Mouse (Mus musculus): ENCODE results near the gene Alkbh7. TPM values are rescaled to one million over a fixed set of nuclear protein-coding genes. Genes with fewer than 3 reads are reported as not detected.

The Alkbh7 gene
- polyA plus RNA-seq, 1 experiment from 2014 or later, result 28.7 TPM

DNA sequence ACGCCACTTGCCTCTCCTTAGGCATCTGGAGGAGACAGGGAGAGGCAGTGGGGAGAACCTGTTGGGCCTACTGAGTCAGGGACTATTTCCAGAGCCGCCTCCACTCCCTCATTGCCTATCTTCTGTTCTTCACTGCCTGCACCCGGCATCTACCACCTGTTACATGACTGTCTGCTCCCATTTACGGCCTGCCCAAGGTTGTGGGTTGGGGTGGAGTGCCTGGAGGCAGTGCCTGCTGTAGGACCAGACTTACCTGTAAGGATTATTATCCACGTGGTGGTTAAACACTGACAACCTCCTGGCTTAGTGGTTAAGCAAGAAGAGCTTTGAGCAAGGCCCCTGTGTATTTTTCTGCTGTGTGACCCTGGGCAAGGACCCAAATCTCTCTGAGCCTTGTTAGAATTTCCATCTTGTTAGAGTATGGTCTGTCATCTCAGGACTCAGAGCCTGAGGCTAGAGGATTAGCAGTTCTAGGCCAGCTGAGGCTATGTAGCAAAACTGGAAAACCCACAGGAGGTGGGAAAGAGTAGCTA, 22.4 kb upstream of the Alkbh7 start:
- peak; percentile 56; the same call in 1 of the 2 replicates for ATAC-seq (ENCODE audit: low FRiP score, low TSS enrichment)

DNA sequence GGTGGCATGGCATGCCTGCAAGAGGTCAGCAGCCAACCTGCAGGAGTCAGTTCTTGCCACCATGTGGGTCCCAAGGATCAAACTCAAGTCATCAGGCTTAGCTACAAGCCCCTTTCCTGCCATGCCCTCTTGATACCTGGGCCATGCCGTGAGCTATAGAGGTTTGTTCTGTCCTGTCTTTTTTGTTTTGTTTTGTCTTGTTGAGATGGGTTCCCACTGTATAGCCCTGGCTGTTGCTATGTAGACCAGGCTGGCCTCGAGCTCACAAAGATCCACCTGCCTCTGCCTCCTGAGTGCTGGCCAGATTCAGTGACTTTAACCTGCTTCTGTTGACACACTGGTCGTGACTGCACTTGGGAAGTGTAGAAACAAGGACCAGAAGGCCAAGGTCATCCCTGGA, 21.7 kb upstream of the Alkbh7 start:
- Histone ChIP-seq H3K9ac (ENCODE audit: low read length) (no peak overlapping the region), H3K4me3 (ENCODE audit: low read depth, low read length) (no peak overlapping the region), H3K9me3 (ENCODE audit: control insufficient read depth, low read length) (no peaks in the 10 kb centered on the region), H3K27ac (replicated peaks) (no peak overlapping the region), H3K4me2 (replicated peaks; ENCODE audit: low read depth) (no peak overlapping the region), H3K36me3 (ENCODE audit: control insufficient read depth, insufficient read depth, low read length) (no peaks in the 10 kb centered on the region), H3K4me1 (replicated peaks; ENCODE audit: control insufficient read depth, insufficient read depth) (no peaks in the 10 kb centered on the region), H3K27me3 (ENCODE audit: control insufficient read depth, insufficient read depth, low read length) (no peaks in the 10 kb centered on the region)
- TF ChIP-seq CTCF (IDR thresholded peaks at IDR 0.05; ENCODE audit: low read depth) (no peak), EP300 (optimal IDR thresholded peaks at IDR 0.05) (no peak)
- WGBS, result 73% methylated on average over 3 of the region's 3 CpGs
- ATAC-seq (ENCODE audit: low FRiP score, low TSS enrichment) (no peak), DNase-seq (ENCODE audit: low spot score) (peak; percentile 3)

More for the DNA sequence above, 22.4 kb upstream of the Alkbh7 start:
- H3K4me1 ChIP-seq (replicated peaks; ENCODE audit: control insufficient read depth, insufficient read depth), result no peaks in the 10 kb centered on the region
- no peak overlapping the region for H3K4me3 ChIP-seq (ENCODE audit: low read depth, low read length)
- H3K9ac ChIP-seq (ENCODE audit: low read length), result no peak overlapping the region
- H3K9me3 ChIP-seq (ENCODE audit: control insufficient read depth, low read length), result no peaks in the 10 kb centered on the region
- no peak overlapping the region for H3K4me2 ChIP-seq (replicated peaks; ENCODE audit: low read depth)
- H3K36me3 ChIP-seq (ENCODE audit: control insufficient read depth, insufficient read depth, low read length), result no peaks in the 10 kb centered on the region
- peak; percentile 12 for DNase-seq (ENCODE audit: low spot score)
- no peak for TF ChIP-seq CTCF (IDR thresholded peaks at IDR 0.05; ENCODE audit: low read depth)
- no peak for TF ChIP-seq EP300 (optimal IDR thresholded peaks at IDR 0.05)
- 63% methylated on average over 5 of the region's 5 CpGs for WGBS
- H3K27me3 ChIP-seq (ENCODE audit: control insufficient read depth, insufficient read depth, low read length), result no peaks in the 10 kb centered on the region
- H3K27ac ChIP-seq (replicated peaks), result no peak overlapping the region

DNA sequence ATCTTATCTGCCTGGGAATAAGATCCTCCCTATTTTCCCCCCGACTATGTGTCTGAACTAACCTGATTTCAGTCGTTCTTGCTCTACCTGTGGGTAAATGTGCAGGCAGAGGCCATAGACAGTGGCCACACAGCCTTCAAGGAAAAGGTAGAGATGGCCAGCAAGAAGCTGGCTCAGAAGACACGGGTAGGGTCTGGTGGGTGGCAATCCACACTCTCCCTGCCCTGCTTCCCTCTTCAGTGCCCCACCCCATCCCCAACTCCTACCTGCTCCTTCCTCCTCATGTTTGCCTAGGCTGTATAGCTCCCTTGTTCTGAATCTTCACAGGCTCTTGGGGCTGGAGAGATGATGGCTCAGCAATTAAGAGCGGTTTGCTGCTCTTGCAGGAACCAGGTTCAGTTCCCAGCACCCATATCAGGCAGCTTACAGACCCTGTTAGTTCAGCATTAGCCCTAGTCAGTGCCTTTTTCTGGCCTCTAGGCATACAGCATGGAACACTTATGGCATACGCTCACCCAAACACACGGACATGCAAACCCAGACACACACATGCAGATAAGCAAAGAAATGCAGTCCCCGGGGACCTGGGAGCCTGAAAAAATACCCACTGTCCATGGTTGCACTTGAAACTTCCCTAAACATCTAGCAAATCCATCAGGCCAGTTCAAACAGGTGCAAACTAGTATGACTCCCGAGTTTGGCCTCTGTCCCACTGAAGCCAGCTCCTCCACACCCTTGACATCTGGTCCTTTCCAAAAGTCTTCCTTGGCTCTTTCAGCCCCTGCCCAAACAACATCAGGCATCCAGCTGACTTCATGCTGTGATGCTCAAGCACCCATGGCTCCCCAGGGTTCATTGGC, 20.4 kb upstream of the Alkbh7 start:
- H3K4me1 ChIP-seq (replicated peaks; ENCODE audit: control insufficient read depth, insufficient read depth), result no peaks in the 10 kb centered on the region
- DNase-seq (ENCODE audit: low spot score), result peak; percentile 13
- H3K9me3 ChIP-seq (ENCODE audit: control insufficient read depth, low read length), result no peaks in the 10 kb centered on the region
- H3K4me2 ChIP-seq (replicated peaks; ENCODE audit: low read depth), result no peak overlapping the region
- no peak for TF ChIP-seq CTCF (IDR thresholded peaks at IDR 0.05; ENCODE audit: low read depth)
- no peak for TF ChIP-seq EP300 (optimal IDR thresholded peaks at IDR 0.05)
- H3K4me3 ChIP-seq (ENCODE audit: low read depth, low read length), result no peak overlapping the region
- ATAC-seq (ENCODE audit: low FRiP score, low TSS enrichment), result no peak
- 58% methylated on average over 8 of the region's 8 CpGs for WGBS
- H3K9ac ChIP-seq (ENCODE audit: low read length), result no peak overlapping the region
- H3K27ac ChIP-seq (replicated peaks), result no peak overlapping the region
- H3K36me3 ChIP-seq (ENCODE audit: control insufficient read depth, insufficient read depth, low read length), result no peaks in the 10 kb centered on the region
- H3K27me3 ChIP-seq (ENCODE audit: control insufficient read depth, insufficient read depth, low read length), result no peaks in the 10 kb centered on the region

DNA sequence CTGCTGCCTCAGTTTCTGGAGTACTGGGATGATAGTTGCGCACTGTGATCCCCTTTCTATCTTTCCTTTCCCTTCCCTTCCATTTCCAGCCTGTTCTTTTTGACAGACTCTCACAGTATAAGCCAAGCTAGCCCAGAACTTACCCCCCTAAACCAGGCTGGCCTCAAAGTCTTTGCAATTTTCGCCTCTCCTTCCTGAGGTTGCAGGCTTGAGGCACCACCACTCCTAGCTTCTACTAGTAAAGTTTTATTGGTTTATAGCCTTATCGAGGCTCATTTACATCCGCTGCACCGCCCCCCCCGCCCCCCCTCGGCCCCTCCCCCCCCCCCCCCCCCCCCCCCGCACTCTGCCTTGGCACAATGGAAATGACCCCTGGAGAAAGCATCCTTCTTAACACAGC, 17.6 kb upstream of the Alkbh7 start:
- no peak overlapping the region for H3K9ac ChIP-seq (ENCODE audit: low read length)
- DNase-seq (ENCODE audit: low spot score) (no peak), ATAC-seq (ENCODE audit: low FRiP score, low TSS enrichment) (no peak)
- H3K27me3 ChIP-seq (ENCODE audit: control insufficient read depth, insufficient read depth, low read length), result no peaks in the 10 kb centered on the region
- H3K4me2 ChIP-seq (replicated peaks; ENCODE audit: low read depth), result no peak overlapping the region
- no peaks in the 10 kb centered on the region for H3K36me3 ChIP-seq (ENCODE audit: control insufficient read depth, insufficient read depth, low read length)
- H3K4me1 ChIP-seq (replicated peaks; ENCODE audit: control insufficient read depth, insufficient read depth), result no peaks in the 10 kb centered on the region
- no peak overlapping the region for H3K4me3 ChIP-seq (ENCODE audit: low read depth, low read length)
- H3K9me3 ChIP-seq (ENCODE audit: control insufficient read depth, low read length), result no peaks in the 10 kb centered on the region
- 49% methylated on average over 5 of the region's 8 CpGs for WGBS
- no peak for TF ChIP-seq CTCF (IDR thresholded peaks at IDR 0.05; ENCODE audit: low read depth)
- no peak for TF ChIP-seq EP300 (optimal IDR thresholded peaks at IDR 0.05)
- H3K27ac ChIP-seq (replicated peaks), result no peak overlapping the region

DNA sequence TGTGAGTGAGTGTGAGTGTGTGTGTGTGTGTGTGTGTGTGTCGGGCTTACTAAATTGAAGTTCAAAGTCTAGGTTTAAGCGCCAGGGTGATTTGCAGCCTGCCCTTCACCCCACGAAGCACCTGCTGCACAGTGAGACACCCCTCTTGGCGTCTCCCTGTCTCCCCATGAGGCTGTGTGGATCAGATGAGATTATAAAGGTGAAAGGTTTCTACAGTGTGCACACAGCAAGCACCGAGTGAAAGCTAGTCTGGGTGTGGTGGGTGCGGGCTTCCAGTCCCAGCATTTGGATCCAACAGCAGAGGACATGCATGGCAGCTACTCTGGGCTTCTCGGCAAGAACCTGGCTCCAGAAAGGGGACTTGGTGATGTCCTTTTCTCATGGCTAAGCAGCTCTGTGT, 16.1 kb upstream of the Alkbh7 start:
- peak; percentile 27 for DNase-seq (ENCODE audit: low spot score)
- no peaks in the 10 kb centered on the region for H3K36me3 ChIP-seq (ENCODE audit: control insufficient read depth, insufficient read depth, low read length)
- no peak overlapping the region for H3K9ac ChIP-seq (ENCODE audit: low read length)
- peak; percentile 69 for ATAC-seq (ENCODE audit: low FRiP score, low TSS enrichment)
- H3K9me3 ChIP-seq (ENCODE audit: control insufficient read depth, low read length), result no peaks in the 10 kb centered on the region
- no peak overlapping the region for H3K4me2 ChIP-seq (replicated peaks; ENCODE audit: low read depth)
- no peak for TF ChIP-seq EP300 (optimal IDR thresholded peaks at IDR 0.05)
- TF ChIP-seq CTCF (IDR thresholded peaks at IDR 0.05; ENCODE audit: low read depth), result no peak
- no peaks in the 10 kb centered on the region for H3K4me1 ChIP-seq (replicated peaks; ENCODE audit: control insufficient read depth, insufficient read depth)
- H3K27me3 ChIP-seq (ENCODE audit: control insufficient read depth, insufficient read depth, low read length), result no peaks in the 10 kb centered on the region
- 50% methylated on average over 7 of the region's 7 CpGs for WGBS
- no peak overlapping the region for H3K27ac ChIP-seq (replicated peaks)
- 0 out of 2 replicates have a peak overlapping the region, but pooled peaks have one; percentile 1 for H3K4me3 ChIP-seq (ENCODE audit: low read depth, low read length)

DNA sequence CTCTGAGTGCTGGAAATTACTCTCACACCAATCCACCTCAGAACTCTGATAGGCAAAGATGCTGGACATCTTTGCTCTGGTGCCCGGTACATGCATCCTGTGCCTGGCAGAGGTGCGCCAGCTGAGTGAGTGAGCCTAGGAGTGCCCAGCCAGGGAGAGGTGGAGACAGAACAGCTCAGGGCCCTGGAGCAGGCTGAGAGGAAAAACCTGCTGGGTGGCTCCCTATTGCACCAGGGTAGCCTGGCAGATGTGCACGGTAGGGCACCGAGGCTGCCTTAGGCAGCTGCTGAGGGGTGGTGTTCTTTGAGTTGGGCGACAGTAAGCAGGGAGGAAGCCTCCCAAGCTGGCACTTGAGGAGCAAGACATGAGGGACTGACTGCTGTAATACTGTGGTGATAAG, 15.1 kb upstream of the Alkbh7 start, which contains the start of gene Acer1:
TSS of gene Acer1 (minus strand) at position 114 of the 400 bp plus-strand sequence.
- no peaks in the 10 kb centered on the region for H3K4me1 ChIP-seq (replicated peaks; ENCODE audit: control insufficient read depth, insufficient read depth)
- H3K9me3 ChIP-seq (ENCODE audit: control insufficient read depth, low read length), result no peaks in the 10 kb centered on the region
- DNase-seq (ENCODE audit: low spot score) (peak; percentile 40), ATAC-seq (ENCODE audit: low FRiP score, low TSS enrichment) (peak; percentile 66; the same call in 1 of the 2 replicates)
- peak within 1 kb of the TSS; percentile 3; the same call in 1 of the 2 replicates for H3K27ac ChIP-seq (replicated peaks)
- 0 out of 2 replicates have a peak within 1 kb of the TSS, but pooled peaks have one; percentile 1 for H3K4me3 ChIP-seq (ENCODE audit: low read depth, low read length)
- H3K27me3 ChIP-seq (ENCODE audit: control insufficient read depth, insufficient read depth, low read length), result no peaks in the 10 kb centered on the region
- WGBS, result 48% methylated on average over 5 of the region's 5 CpGs
- H3K9ac ChIP-seq (ENCODE audit: low read length), result no peak within 1 kb of the TSS
- no peak within 1 kb of the TSS for H3K4me2 ChIP-seq (replicated peaks; ENCODE audit: low read depth)
- H3K36me3 ChIP-seq (ENCODE audit: control insufficient read depth, insufficient read depth, low read length), result no peaks in the 10 kb centered on the region
- TF ChIP-seq EP300 (optimal IDR thresholded peaks at IDR 0.05) (no peak), CTCF (IDR thresholded peaks at IDR 0.05; ENCODE audit: low read depth) (no peak)

Data from stomach, postnatal 0 days (tissue).